Mouse (Mus musculus) neural tube, embryonic 10.5 days (tissue): ENCODE results near the gene Cdc5l.
"Not testable (repeated sequence)": the region's sequence is repeated elsewhere in the genome, so short reads cannot be mapped to it uniquely, and the experiment has no call there.

Experiments used
- DNase-seq: peaks from one replicate; pipeline ENCODE4 v3.0.0-alpha.2; 2017; ENCODE audit warnings: low spot score; ENCODE audit errors: extremely low spot score

The Cdc5l gene

DNA sequence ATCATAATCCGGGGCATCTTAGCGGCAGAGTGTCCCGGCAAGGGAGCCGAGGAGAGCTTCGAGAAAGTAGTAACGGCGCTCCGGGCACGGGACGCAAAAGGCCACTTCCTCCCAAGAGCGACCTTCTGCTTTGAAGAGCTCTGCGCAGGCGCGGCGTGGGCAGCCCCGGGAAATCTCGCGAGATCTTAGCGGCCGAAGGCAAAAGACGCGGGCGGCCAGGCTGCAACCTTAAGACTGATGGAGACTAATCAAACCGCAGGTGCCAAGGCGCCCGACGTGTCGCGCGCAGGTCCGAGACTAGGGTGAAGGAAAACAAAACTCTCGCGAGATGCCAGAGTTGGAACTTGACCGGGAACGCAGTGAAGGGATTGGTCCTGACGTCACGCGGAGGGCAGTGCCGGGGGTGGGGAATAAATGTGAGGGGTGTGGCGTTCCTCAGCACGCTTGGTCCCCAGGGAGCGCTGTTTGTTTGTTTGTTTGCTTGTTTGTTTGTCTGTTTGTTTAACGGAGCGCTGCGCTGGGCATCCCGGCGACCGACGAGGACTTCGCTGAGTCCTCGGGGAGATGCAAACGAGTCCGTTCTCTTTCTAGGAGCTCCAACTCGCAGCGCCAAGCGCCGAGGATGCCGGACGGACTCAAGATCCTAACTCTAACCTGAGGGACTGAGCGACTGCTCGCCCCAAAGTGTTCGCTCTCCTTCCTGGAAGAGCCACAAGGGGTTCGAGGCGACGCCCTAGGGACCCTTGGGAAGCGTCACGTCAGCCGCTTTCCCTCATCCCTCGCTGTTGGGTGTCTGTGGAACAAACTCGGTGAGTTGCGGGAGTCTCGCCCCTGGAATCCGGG, at the start of gene Cdc5l:
Cdc5l (minus strand) TSS at position 319 of the 843 bp plus-strand sequence.
- peak; percentile 95 for DNase-seq

DNA sequence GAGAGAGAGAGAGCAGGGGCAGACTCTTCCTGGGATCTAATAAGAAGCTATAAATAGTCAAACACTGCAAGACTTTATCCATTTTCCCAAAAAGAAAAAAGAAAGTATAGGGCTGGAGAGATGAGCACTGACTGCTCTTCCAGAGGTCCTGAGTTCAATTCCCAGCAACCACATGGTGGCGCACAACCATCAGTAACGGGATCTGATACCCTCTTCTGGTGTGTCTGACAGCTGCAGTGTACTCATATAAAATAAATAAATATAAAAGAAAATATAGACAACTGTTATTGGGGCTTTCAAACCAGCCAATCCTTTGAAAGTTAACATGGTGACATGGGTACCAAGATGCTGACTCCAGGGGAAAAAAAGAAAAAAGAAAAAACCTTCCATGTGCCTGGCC, 46.9 kb upstream of the Cdc5l start:
- no peak for DNase-seq

DNA sequence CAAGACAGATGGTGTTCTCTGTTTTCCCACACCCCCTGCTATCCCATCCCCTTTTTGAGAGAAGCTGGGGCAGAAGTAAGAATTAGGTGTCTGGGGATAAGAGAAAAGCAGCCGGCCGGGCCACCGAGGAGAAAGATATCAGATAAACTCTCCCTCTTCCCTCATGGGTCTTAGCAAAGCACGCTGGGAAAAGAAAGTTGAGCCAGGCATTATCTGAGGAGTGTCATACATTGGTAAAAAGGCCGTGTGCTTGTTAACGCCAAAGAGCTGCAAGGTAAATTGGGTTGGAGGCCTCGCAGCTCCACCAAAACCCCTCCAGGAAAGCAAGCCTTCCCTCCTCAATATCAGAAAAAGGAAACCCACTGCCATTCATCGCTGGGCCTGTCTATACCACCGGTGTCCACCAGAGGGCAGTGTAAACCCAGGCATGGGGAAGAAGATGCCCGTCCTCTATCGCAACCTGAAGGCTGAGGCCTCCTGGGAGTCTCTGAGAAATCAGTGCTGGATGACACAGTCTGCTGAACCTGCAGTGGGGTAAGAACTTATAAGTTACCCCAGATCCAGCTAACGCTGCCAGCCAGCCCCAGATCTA, 44.8 kb upstream of the Cdc5l start:
- DNase-seq = peak; percentile 91

DNA sequence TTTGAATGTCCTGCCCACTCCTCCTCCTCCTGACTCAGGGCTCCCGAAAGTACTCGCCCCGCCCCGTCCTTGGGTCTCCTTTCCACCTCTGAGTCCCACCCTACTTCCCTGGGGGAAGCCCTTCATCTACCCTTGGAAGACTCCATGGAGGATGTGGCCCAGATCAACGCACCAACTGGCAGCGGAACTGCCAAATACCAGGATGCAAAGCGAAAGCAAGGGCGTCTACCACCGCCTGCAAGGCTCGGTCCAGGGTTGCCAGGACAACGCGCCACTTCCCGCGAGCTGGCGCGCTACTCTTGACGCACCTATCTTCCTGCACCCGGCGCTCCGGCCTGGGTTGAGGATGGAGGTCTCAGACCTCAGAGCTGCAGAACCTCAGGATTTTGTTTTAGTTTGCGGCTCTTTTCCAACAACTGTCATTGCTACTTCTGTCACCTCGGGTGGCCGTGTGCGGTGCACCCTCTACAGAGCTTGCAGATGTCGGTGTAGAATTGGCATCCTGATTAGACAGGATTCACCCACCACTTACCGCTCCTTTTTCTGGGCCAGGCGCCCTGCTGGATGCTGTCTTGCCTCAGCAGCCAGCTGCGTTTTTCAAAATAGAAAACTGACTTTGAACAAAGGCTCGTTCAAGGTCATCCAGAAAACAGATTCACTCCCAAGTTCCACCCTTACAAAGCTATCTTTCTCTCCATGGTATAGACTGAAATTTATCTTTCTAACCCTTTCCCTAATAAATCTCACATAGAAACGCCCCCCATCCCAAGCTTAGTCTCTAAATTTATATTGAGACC, 41.3 kb upstream of the Cdc5l start, which contains the start of gene Spats1:
Spats1 (minus strand) TSS at position 747 of the 797 bp plus-strand sequence.
- peak; percentile 61 for DNase-seq

DNA sequence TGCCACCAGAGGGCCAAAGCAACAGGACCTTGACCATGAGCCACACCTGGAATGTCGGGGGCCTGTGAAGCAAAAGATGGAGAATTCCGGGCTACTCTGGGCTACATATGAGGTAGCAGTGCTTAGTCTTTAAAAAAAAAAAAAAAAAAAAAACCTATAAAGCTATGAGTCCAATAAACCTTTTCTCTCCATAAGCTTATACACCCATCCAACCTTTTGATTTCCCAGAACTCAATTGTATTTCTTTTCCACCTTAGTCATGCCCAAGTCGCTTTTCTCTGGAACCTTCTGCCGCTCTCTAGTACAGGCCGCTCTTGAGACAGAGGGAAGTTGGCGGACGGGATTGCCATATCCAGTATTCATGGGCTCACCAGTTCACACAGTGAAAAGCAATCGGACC, 40.6 kb upstream of the Cdc5l start:
- DNase-seq = no peak

DNA sequence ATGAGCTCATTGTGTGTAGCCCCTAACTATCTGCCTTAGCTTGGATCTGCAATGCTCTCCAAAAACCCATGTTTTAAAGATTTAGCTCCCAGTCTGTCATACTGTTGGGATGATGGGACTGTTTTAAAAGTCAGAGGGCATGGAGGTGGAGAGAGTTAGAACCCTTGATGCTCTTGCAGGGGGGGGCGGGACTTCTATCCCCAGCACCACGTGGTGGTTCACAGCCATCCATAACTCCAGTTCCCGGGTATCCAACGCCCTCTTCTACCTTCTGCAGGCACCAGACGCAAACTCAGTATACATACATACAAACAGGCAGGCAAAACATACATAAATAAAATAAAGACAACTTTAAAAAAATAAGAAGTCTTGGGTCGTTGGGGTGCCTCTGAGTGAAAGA, 40.1 kb upstream of the Cdc5l start:
- DNase-seq = no peak

DNA sequence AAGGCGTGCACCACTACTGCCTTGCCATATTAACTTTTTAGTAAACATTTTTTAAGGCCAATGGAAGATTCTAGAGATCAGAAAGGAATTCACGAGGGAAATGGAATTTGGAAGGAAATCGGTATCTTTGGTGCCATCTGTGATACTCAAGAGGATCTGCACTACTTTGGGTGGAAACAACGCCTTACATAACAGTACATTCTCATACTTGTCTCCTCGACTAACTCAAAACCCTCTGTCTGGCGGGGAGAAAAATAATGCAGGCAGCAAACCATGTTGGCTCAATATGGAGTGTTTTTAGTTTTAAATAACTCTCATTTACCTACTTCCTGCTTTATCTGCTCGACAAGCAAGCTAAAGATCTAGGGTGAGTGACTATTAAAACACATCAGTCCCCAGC, 37.2 kb upstream of the Cdc5l start:
- no peak for DNase-seq

DNA sequence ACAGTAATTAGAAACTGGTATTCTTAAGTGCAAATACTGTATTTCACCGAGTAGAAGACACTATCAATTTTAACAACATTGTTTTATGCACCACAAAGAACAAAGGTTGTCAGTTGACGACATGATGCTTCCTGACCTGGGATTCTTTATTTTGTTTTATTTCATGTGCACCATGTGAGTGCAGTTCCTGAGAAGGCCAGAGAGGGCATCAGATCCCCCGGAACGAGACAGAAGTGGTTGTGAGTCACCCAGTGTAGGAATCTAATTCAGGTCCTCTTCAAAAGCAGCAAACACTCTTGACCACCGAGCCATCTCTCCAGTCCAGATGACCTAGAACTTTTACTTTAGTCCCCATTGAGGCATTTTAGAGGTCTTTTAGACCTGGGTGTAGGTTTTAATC, 34.8 kb upstream of the Cdc5l start:
- no peak for DNase-seq

DNA sequence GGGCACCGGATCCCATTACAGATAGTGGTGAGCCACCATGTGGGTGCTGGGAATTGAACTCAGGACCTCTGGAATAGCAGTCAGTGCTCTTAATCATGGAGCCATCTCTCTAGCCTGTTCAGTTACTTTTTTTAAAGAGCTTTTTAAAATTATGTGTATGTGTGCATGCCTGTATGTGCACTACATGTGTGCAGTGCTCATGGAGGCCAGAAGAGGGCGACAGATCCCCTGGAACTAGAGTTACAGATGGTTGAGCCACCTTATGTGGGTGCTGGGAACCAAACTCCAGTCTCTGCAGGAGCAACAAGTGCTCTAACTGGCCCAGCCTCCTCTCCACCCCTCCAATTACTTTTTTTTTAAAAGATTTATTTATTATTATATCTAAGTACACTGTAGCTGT, 33.2 kb upstream of the Cdc5l start:
- no peak for DNase-seq

DNA sequence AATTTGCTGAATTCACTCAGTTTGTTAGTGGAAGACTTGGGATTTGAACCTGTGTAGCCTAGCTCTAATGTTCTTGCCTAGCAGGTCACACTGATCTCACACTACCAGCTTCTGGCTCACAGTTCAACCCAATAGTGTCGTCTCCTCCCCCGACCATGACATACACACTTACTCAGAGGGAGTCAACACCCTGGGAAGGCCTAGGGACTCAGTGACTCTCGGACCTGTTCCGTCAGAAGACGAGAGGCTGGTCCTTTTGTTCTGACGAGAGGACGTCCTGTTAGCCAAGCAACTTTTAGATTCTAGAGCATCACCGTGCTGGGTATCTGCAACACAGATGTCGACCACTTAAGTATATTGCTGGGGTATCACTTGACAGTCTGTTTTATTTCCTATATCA, 30.7 kb upstream of the Cdc5l start:
- DNase-seq = no peak

DNA sequence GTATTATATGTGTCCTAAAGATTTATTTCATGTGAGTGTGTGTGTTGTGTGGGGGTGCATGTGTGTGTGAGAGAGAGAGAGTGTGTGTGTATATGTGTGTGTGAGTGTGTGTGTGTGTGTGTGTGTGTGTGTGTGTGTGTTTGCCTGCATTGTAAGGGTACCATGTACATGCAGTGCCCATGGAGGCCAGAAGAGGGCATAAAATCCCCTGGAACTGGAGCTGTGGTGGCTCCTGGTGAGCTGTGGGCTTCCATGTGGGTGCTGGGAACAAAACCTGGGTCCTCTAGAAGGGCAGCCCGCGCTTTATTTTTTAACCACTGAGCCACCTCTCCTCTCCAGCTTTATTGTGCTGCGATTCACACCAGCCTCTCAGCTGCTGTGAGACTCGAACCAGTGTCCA, 29.0 kb upstream of the Cdc5l start:
- no peak for DNase-seq

DNA sequence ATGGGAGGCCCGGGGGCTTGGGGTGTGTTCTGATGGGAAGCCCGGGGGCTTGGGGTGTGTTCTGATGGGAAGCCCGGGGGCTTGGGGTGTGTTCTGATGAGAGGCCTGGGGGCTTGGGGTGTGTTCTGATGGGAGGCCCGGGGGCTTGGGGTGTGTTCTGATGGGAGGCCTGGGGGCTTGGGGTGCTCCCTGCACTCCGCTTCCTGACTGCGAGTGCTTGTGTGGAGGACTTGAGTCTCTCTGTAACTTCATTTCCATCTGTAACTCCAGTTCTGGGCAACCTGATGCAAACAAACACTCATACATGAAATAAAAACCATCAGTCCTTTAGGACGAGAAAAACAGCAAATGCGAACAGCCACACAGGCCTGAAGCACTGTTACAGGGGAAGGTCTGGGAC, 25.5 kb upstream of the Cdc5l start:
- no peak for DNase-seq

DNA sequence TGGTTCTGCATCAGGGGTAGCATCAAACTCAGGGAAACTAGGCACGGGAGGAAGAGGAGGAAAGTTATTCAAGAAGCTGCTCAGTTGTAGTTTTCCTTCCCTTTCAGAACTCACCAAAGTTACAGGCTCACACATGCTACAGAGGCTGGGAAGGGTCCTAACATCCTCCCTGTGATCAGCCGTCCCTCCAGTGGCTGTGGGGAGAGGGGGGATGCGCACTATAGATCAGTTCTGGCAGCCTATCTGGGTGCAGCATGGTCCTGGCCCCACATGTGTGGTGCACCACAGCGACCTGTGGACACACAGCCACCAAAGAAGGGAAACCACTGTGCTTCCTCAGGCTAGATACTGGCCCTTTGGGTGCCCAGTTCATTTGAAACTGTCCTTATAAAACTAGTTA, 25.0 kb upstream of the Cdc5l start:
- DNase-seq = no peak

DNA sequence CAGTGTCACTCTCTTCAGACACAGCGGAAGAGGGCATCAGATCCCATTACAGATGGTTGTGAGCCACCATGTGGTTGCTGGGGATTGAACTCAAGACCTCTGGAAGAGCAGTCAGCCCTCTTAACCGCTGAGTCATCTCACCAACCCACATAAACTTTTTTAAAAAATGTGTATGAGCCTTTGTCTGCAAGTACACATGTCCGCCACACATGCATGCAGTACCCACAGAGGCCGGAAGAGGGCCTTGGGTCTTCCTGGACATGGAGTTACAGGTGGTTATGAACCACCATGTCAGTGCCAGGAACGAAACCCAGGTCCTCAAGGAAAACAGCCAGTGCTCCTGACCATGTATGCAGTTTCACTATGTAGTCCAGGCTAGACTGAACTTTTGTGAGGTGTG, 23.9 kb upstream of the Cdc5l start:
- DNase-seq = no peak

DNA sequence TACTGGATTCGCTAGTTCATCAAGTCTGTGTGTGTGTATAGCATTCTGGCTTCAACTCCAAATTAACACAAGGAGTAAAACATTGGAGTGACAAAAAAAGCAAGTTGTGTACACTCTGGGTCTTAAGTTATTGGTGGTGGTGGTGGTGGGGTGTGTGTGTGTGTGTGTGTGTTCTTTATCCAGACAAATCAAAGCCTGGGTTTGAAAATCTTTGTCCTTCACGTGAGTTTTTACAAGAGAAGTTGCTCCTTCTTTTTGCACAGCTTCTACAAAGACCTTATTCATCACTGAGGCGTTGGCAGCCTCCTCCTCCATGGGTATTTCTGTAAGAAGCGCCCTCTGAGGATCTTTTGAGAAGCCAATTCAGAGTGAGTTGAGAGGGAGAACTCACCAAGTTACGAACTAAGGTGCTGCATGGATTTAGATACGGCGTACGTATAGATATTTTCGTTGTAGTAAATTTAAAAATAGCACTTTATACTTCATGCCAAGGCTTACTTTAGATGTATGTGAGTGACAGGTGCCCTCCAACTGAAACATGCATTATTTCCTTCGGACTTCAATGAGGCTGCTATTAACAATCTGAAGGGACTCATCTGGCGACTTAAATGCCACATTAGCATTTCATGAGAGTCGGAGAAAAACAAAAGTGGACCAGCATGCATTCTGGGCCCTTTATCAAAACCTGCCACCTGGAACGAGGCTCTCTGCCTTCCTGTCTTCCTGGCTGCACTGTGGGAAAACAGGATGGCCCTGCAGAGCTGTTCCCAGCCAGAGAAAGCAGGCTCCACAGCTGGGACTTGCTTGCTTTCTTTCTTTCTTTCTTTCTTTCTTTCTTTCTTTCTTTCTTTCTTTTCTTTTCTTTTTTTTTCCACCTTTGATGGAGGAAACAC, 23.0 kb upstream of the Cdc5l start:
- no peak for DNase-seq

DNA sequence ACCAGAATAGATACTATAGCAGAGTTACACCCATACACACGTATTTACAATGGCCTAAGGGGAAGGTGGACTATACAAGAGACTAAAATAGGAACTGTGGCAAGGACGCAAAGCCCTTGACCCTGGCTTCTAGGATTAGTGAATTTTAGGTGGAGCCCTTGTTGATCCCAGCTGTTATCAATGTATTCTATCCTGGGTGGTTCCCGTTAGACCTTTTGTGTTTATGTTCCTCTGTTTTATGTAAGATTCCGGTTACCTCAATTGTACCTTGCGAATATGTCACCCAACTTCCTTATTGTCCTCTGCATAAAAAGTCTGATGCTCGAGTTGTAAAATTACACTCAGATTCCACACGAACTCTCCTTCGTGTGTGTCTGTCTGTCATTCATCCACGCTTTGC, 22.2 kb upstream of the Cdc5l start:
- DNase-seq = not testable (repeated sequence)

DNA sequence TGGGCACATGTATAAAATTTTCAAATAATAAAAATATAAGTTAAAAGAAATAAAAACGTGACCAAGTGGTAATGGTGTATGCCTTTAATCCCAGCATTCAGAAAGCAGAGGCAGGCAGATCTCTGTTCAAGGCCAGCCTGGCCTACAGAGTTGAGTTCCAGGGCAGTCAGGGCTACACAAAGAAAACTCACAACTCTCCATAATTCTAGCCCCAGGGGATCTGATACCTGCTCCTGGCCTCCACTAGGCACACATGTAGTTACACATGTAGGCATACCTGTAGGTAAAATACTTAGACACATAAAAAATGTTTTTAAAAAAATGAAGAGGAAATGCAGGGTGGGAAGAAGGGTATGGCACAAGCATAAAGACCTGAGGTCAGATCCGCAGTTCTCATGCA, 21.3 kb upstream of the Cdc5l start:
- no peak for DNase-seq

DNA sequence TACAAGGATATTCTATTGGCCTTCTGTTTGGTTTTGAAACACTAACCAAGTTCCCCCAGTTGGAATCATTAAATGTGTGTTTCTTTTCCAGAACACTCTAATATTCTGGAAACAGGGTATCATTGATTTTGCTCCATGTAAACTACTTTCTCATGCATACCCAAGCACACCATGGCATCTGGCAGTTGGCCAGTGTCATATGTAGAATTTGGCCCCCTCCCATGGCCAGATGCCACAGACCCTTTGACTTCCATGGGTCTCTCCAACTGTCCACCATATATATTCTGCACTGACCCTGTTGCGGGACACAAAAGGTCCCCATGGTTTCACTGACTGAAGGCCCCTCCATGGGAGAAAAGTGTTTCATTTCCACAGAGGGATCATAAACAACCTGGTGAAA, 18.7 kb upstream of the Cdc5l start:
- no peak for DNase-seq

DNA sequence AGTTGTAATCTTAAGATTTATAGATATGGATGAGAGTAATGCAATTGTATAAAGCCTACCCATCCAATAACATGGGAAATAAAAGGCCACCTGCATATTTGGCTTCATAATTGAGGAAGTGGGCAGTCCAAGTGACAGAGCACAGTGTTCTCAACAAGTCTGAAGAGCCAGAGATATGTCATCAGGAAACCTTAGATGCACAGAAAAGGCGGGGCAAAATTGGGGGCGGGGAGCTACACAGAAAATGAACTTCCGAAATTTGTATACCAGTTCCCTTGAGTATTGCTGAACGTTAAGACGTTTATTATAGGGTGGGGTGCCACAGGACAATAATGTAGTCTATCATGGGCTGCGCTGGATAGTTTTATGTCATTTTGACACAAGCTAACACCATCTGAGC, 16.6 kb upstream of the Cdc5l start:
- DNase-seq = no peak

DNA sequence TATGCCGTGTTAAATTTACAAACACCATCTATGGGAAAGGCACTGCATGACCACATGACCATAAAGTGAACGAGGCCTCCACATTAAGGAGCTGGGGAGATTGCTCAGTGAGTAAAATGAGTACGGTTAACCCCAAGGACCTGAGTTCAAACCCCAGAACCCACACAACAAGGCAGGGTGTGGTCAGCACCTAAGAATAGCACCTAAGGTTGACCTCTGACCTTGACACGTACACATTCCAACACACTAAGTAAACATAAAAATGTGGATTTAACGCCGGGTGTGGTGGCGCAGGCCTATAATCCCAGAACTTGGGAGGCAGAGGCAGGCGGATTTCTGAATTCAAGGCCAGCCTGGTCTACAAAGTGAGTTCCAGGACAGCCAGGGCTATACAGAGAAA, 16.0 kb upstream of the Cdc5l start:
- DNase-seq = no peak

DNA sequence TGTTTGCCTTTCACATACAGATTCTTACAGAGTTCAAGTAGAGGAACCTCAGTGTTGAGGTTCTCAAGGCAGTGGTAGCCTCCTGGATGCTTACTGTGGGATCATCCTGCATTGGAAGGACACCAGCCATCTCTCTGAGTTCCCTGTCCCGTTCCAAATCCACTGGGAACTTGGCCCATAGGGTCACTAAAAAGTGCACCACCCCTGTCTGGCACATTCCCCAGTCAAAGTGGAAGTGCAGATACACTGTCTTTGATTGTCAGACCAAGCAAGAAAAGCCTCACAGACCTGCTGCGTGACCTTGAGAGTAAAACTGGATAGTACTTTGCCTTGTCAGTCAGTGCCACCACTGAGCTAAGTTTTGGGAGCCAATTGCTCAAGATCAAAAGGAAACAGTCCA, 13.5 kb upstream of the Cdc5l start:
- no peak for DNase-seq
